Mouse (Mus musculus): ENCODE data around the gene Susd1. TPM values are rescaled to one million over a fixed set of nuclear protein-coding genes. Genes with fewer than 3 reads are reported as not detected.

Gene Susd1
- polyA plus RNA-seq, 1 experiment from 2014 or later, result 9.1 TPM

DNA sequence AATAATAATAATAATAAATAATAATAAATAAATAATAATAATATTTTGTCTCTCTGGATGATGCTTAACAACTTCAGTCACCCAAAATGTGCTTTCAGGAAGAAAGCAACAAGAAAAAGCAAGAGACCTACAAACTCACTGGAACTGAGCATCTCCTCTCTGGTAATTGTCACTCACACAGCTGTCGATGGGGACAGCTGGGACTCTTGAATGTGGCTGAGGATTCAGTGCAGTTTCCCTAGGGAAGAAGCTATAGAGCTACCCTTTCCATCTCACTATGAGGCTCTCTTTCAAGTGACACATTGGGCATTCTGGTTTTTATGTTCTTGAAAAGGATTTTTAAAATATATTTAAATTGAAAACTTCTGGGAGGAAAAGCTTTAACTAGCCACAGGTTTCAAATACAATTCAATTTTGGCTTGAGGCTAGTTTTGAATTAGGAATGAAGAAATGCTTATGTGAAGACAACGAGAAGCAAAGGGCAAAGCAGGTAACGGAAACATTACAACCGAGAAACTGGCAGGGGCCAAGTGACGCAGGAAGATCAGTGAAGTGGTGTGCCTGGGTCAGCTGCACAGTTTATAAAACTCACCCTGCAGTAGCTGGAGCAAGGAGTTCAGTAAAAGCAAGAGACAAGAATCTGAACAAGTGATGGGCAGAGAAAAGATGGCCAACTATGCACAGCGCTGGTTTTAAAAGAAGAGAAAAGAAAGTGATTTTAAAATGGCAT, 112.2 kb downstream of the Susd1 start:
- H3K4me2 ChIP-seq, result no peak overlapping the region
- no peak for ATAC-seq (ENCODE audit: insufficient read depth, low FRiP score, low read depth)
- H3K9ac ChIP-seq, result no peak overlapping the region
- H3K36me3 ChIP-seq, result no peaks in the 10 kb centered on the region
- no peak overlapping the region for H3K27ac ChIP-seq
- H3K4me3 ChIP-seq (replicated peaks), result no peak overlapping the region
- H3K9me3 ChIP-seq, result no peaks in the 10 kb centered on the region
- 84% methylated on average over 6 of the region's 6 CpGs for WGBS
- H3K27me3 ChIP-seq (replicated peaks), result no peaks in the 10 kb centered on the region
- peaks cover 10% of the 10 kb centered on the region for H3K4me1 ChIP-seq

DNA sequence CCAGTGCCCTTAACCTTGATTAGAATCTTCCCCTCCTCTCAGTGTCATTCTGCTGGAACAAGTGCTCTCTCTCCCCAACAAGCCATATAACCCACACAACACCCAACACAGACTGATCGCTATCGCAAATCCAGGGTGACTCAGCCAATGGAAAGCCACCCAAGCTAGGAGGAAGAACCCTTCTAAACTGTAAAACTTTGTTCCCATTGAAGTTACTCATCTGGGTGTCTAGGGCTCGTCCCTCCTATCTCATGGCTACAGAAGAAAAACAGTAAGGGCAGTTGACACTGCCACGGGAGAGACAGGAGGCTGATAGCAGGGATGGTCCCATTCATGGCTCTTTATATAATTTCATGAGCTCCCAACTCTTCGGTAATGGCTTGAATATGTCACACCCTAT, 114.1 kb downstream of the Susd1 start:
- no peak for ATAC-seq (ENCODE audit: insufficient read depth, low FRiP score, low read depth)
- 85% methylated on average over 5 of the region's 5 CpGs for WGBS
- H3K4me3 ChIP-seq (replicated peaks), result no peak overlapping the region

DNA sequence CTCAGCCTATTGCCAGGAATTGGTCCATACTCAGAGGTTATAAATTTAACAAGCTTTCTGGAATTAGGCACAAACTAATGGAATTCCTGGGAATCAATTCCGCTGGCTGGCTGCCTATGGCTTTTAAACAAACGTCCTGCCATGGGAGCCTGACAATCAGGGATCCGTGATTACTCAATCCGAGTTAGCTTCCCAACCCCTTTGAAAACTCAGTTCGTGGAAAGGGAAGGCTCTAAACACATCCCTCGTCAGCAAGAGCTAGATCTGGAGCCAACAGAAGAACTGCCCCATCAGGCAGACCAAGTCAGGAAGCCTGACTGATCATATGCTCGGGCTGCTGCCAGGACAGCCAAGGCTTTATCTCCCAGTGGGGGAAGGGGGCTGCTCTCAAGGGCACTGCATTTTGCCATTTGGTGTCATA, 115.2 kb downstream of the Susd1 start:
- H3K9ac ChIP-seq, result no peak overlapping the region
- peak; percentile 17; the same call in 1 of the 2 replicates for ATAC-seq (ENCODE audit: insufficient read depth, low FRiP score, low read depth)
- peak overlapping the region; percentile 49; the same call in 1 of the 2 replicates for H3K27ac ChIP-seq
- H3K4me2 ChIP-seq, result no peak overlapping the region
- H3K4me3 ChIP-seq (replicated peaks), result no peak overlapping the region
- H3K27me3 ChIP-seq (replicated peaks), result no peaks in the 10 kb centered on the region
- H3K36me3 ChIP-seq, result no peaks in the 10 kb centered on the region
- 29% methylated on average over 7 of the region's 7 CpGs for WGBS
- H3K9me3 ChIP-seq, result no peaks in the 10 kb centered on the region
- peaks cover 15% of the 10 kb centered on the region for H3K4me1 ChIP-seq

More for the DNA sequence above, 114.1 kb downstream of the Susd1 start:
- no peak overlapping the region for H3K4me2 ChIP-seq
- no peaks in the 10 kb centered on the region for H3K27me3 ChIP-seq (replicated peaks)
- no peaks in the 10 kb centered on the region for H3K36me3 ChIP-seq
- H3K27ac ChIP-seq, result no peak overlapping the region
- H3K9ac ChIP-seq, result no peak overlapping the region
- H3K4me1 ChIP-seq, result peaks cover 8% of the 10 kb centered on the region
- no peaks in the 10 kb centered on the region for H3K9me3 ChIP-seq

DNA sequence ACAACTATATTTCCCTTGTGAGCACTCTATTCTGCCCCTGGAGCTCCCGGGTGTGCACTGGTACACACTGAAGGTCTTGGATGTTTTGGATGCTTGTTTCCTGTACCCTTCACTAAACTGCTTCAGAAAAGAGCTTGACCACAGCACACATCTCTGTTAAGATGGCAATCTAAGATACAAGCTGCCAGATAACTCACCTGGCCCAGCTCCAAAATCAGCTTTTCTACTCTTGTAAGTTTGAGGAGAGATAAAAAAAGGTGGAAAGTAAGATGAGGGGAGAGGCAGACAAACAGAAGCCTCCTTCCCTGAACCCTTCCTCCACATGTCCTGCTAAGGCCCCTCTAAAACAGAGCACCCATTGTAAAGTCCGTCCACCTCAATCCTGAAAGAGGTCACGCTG, 115.7 kb downstream of the Susd1 start:
- H3K9ac ChIP-seq, result no peak overlapping the region
- H3K4me3 ChIP-seq (replicated peaks), result no peak overlapping the region
- peaks cover 15% of the 10 kb centered on the region for H3K4me1 ChIP-seq
- 74% methylated on average over 3 of the region's 3 CpGs for WGBS
- ATAC-seq (ENCODE audit: insufficient read depth, low FRiP score, low read depth), result no peak
- H3K4me2 ChIP-seq, result no peak overlapping the region
- no peaks in the 10 kb centered on the region for H3K9me3 ChIP-seq
- peak overlapping the region; percentile 49; the same call in 1 of the 2 replicates for H3K27ac ChIP-seq
- no peaks in the 10 kb centered on the region for H3K36me3 ChIP-seq
- H3K27me3 ChIP-seq (replicated peaks), result no peaks in the 10 kb centered on the region

DNA sequence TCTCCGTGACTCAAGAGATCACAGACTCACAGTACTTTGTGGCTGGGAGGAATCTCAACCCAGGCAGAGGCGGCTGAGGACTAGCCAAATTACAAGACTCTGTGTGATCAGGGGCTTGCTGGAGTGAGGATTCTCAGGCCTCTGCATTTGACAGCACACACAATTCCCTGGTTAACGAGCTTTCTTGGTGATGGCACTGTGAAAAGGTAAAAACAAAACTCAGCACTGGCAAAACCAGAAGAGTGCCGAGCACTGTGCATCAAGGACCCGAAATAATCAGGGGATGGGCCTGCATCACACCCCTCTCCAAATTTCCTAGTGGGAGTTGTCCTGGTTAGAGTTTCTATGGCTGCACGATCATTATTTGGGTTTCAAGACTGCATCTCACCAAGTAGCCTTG, 116.4 kb downstream of the Susd1 start:
- Histone ChIP-seq H3K4me2 (no peak overlapping the region), H3K4me3 (replicated peaks) (no peak overlapping the region), H3K9me3 (no peaks in the 10 kb centered on the region), H3K27ac (no peak overlapping the region), H3K27me3 (replicated peaks) (no peaks in the 10 kb centered on the region), H3K36me3 (no peaks in the 10 kb centered on the region), H3K4me1 (peaks cover 15% of the 10 kb centered on the region), H3K9ac (no peak overlapping the region)
- 90% methylated on average over 6 of the region's 6 CpGs for whole genome bisulfite sequencing
- ATAC-seq (ENCODE audit: insufficient read depth, low FRiP score, low read depth), result no peak

DNA sequence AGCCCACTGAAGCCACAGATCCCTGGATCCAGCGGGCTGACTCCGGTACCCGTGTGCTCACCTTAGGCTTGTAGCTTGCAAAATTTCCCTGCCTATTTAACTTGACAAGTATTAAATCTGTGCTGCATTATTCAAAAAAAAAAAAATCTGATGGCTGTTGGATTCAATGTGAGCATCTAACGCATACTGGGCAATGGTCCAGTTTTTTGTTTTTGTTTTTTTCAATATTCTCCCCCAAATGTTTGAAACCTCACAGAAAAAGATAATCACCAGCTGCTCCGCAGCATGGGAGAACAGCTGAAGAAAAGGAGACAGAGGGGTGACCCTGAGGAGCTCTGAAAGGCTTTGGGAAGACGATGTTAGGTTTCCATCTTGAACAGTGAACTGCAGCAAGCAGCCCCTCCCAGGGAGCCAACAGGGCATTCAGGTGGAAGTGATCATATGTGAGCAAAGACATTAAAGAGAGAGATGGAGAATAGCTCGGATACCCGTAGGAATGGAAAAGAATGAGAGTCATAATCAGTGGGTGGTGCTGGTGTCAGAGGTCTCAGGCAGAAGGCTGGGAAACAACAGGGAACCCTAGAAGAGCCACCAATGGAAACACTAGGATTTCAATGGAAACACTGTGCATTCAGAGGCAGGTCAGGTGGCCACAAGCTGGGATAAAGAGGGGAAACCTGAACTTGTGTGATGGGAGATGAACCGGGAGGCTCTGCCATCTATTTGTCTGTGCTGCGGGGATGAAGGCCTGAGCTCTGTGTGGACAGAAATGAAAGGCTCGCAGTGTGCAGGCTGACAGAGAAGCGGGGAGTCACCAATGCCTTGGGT, 117.0 kb downstream of the Susd1 start:
- Histone ChIP-seq H3K4me3 (replicated peaks) (no peak overlapping the region), H3K27me3 (replicated peaks) (no peaks in the 10 kb centered on the region), H3K36me3 (no peaks in the 10 kb centered on the region), H3K4me1 (peaks cover 15% of the 10 kb centered on the region), H3K9ac (no peak overlapping the region), H3K27ac (no peak overlapping the region), H3K9me3 (no peaks in the 10 kb centered on the region), H3K4me2 (no peak overlapping the region)
- ATAC-seq (ENCODE audit: insufficient read depth, low FRiP score, low read depth), result no peak
- 71% methylated on average over 12 of the region's 12 CpGs for WGBS

DNA sequence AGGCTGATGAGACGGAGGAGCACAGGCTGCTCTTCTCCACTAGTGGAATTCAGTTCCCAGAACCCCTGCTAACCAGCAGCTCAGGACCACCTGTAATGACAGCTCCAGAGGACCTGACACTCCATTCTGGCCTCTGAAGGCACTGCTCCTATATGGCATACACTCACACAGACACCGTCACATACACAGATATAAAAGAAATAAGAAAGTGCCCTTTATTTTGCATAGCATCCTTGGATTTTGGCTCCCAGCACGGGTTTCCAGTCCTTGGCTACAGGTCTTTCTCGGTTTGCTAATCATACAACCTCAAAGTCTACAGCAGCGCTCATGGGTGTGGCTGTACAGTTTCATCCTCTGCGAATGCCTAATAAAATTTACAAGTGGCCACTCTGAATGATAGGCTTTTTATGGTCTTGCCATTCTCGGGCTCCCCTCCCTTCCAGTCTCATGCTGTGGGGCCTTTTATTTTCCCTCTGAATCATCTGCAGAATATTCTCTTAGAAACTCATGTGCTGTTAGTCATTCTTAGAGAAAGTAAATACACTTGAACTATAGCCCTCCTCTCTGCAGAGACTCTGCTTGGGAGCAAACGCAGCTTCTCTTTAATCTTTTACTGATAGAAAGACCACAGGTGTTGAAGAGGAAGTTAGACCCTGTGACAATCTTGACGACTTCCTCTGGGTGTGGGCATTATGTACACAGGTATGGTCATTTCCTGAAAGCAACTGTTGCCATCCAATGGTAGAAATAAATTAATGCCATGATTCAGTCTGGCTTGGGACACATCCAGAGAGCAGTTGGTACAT, 119.1 kb downstream of the Susd1 start:
- H3K4me1 ChIP-seq, result peaks cover 20% of the 10 kb centered on the region
- no peak overlapping the region for H3K4me3 ChIP-seq (replicated peaks)
- no peak overlapping the region for H3K4me2 ChIP-seq
- no peaks in the 10 kb centered on the region for H3K27me3 ChIP-seq (replicated peaks)
- H3K9me3 ChIP-seq, result no peaks in the 10 kb centered on the region
- ATAC-seq (ENCODE audit: insufficient read depth, low FRiP score, low read depth), result peak; percentile 47; the same call in 1 of the 2 replicates
- no peaks in the 10 kb centered on the region for H3K36me3 ChIP-seq
- peak overlapping the region; percentile 60; the same call in 1 of the 2 replicates for H3K27ac ChIP-seq
- H3K9ac ChIP-seq, result no peak overlapping the region
- WGBS, result 59% methylated on average over 9 of the region's 9 CpGs

DNA sequence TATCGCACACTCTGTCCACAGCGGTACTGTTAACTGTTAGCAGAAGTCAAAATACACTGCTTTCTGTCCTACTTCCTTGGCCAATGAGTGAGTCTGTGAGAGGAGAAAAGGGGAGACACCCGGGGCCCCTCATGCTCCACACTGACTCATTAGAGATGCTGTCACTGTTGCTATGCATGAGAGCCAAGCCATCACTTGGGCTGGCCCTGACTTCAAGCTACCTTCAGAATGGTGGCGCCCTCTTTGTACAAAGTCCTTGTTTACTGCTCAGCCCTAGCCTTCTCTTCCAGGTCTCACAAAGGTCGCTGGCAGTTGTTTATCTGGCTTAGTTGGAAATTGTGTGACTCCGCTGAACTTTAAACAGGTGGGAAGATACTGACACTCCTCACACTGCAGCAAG, 119.8 kb downstream of the Susd1 start:
- Histone ChIP-seq H3K36me3 (no peaks in the 10 kb centered on the region), H3K9ac (no peak overlapping the region), H3K4me2 (no peak overlapping the region), H3K27me3 (replicated peaks) (no peaks in the 10 kb centered on the region), H3K27ac (peak overlapping the region; percentile 60), H3K4me1 (peaks cover 20% of the 10 kb centered on the region), H3K9me3 (no peaks in the 10 kb centered on the region), H3K4me3 (replicated peaks) (no peak overlapping the region)
- WGBS, result 69% methylated on average over 6 of the region's 6 CpGs
- no peak for ATAC-seq (ENCODE audit: insufficient read depth, low FRiP score, low read depth)

DNA sequence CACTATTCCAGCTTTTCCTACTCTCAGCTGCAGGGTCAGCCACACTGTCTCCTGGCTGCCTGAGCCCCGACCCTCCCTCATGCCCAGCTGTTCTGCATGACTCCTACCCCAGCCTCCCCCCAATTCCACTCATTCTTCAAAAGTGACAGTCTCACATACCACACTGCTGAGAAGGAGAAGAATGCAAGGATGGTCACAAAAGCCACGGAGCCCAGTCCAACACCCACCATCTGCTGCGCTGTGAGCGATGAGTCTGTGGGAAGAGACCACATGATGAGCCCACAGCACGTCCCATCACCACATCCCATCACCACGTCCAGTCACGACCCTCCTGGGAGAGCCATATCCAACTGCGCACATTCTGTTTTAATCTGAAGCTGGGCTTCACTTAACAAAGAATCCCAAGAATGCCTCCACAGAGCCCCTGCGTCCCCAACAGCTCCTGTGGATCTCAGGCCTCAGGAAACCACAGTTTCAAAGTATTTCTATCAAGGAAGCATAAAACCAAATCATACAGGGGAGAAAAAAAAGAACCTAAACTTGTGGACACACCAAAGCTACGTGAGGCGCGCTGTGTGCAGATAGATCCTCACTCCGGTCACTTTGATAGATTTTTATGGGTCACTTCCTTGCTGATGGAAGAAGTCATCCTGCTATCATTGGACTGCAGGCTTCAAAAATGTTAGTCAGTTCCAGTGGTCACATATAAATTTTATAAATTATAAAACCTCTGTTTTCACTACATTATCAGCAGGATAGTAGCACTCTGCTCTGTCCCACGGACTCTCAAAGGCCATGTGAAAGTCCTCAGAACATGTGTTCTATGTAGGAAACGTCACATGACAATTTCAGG, 122.7 kb downstream of the Susd1 start:
- Histone ChIP-seq H3K4me2 (no peak overlapping the region), H3K27ac (peak overlapping the region; percentile 26; the same call in 1 of the 2 replicates), H3K27me3 (replicated peaks) (no peaks in the 10 kb centered on the region), H3K4me3 (replicated peaks) (no peak overlapping the region), H3K9me3 (no peaks in the 10 kb centered on the region), H3K4me1 (peaks cover 15% of the 10 kb centered on the region), H3K36me3 (no peaks in the 10 kb centered on the region), H3K9ac (no peak overlapping the region)
- ATAC-seq (ENCODE audit: insufficient read depth, low FRiP score, low read depth), result no peak; the same call in 1 of the 2 replicates
- 57% methylated on average over 15 of the region's 15 CpGs for WGBS

DNA sequence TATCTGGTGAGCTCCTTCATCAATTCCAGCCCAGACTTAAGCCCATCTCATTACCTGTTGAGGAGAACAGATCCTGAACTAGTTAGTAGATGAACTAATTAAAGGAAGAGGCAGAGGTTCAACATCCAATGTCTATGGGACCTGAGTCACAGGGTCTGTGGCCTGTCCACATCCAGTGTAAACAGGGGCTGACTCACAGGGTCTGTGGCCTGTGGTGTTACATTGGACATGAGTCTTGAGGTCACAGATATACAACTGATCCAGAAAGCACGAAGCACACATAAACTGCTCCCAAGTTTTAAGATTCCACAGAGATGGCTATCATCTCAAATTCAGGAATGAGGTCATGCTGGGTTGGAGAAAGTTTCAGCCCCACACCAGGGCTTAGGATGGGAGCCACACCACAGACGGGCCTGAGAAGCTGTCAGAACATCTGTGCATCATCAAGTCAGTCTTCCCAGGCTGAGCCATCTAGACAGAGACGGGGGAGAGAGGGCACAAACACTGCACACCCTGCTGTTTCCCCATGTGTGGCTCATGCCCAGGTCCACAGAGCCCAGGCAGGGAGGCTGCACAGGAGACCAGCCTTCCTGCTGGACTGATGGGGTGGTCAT, 123.4 kb downstream of the Susd1 start:
- Histone ChIP-seq H3K4me1 (peaks cover 15% of the 10 kb centered on the region), H3K36me3 (no peaks in the 10 kb centered on the region), H3K27ac (peak overlapping the region; percentile 26; the same call in 1 of the 2 replicates), H3K27me3 (replicated peaks) (no peaks in the 10 kb centered on the region), H3K4me3 (replicated peaks) (no peak overlapping the region), H3K9ac (no peak overlapping the region), H3K4me2 (no peak overlapping the region), H3K9me3 (no peaks in the 10 kb centered on the region)
- WGBS, result 44% methylated on average over 3 of the region's 3 CpGs
- peak; percentile 28; the same call in 1 of the 2 replicates for ATAC-seq (ENCODE audit: insufficient read depth, low FRiP score, low read depth)
